Mouse (Mus musculus): ENCODE measurements at regions not wholly inside any gene's neighbourhood (a gene's known extent, or its start where the extent isn't known, plus 50 kb on each side); places are given as distances from the start of the nearest gene placed in this dataset.

- TF ChIP-seq POLR2A (IDR thresholded peaks at IDR 0.05; ENCODE audit: borderline replicate concordance, extremely low read depth, low read depth, low read length) (no peak), CTCF (IDR thresholded peaks at IDR 0.05; ENCODE audit: insufficient read depth, low read length) (no peak)
Measured at GRCm38 (mm10) chr3:83687503-83687902, 78.6 kb upstream of the Sfrp2 start.
